Mouse (Mus musculus) limb, embryonic 11.5 days (tissue): Measurements from ENCODE around the gene Kcna6. TPM values are rescaled to one million over a fixed set of nuclear protein-coding genes. Genes with fewer than 3 reads are reported as not detected.

Source experiments
- ATAC-seq: fragments of 200-750 bp; cut with Nextera tagmentation; 2 replicates; pipeline ENCODE4 v1.8.0; 2017; ENCODE audit warnings: low read depth; ENCODE audit not compliant: insufficient number of reproducible peaks, low FRiP score, low TSS enrichment
- DNase-seq: peaks from one replicate; pipeline ENCODE4 v3.0.0-alpha.2; 2015; ENCODE audit warnings: low spot score
- H3K27ac ChIP-seq: fragments of 300-500 bp; sonication (generic); replicated peaks from 2 replicates; pipeline ENCODE4 v1.5.1; 2014; ENCODE audit warnings: low read depth, mild to moderate bottlenecking, low read length
- H3K27me3 ChIP-seq: fragments of 300-500 bp; sonication (generic); 2 replicates; pipeline ENCODE4 v1.6.1; 2014; ENCODE audit warnings: mild to moderate bottlenecking, low read length, mixed read lengths; ENCODE audit not compliant: control insufficient read depth, insufficient read depth
- H3K36me3 ChIP-seq: fragments of 300-500 bp; sonication (generic); 2 replicates; pipeline ENCODE4 v1.6.1; 2014; ENCODE audit warnings: mild to moderate bottlenecking, low read length, moderate library complexity, mixed read lengths; ENCODE audit not compliant: control insufficient read depth, insufficient read depth
- H3K4me1 ChIP-seq: fragments of 300-500 bp; sonication (generic); 2 replicates; pipeline ENCODE4 v1.6.1; 2014; ENCODE audit warnings: low read length, mixed read lengths; ENCODE audit not compliant: control insufficient read depth, insufficient read depth
- H3K4me2 ChIP-seq: fragments of 300-500 bp; sonication (generic); 2 replicates; pipeline ENCODE4 v1.6.1; 2014; ENCODE audit warnings: low read depth, mild to moderate bottlenecking, moderate library complexity; ENCODE audit not compliant: severe bottlenecking
- H3K4me3 ChIP-seq: fragments of 300-500 bp; sonication (generic); 2 replicates; pipeline ENCODE4 v1.5.1; 2014; ENCODE audit warnings: low read depth, low read length
- H3K9ac ChIP-seq: fragments of 300-500 bp; sonication (generic); 2 replicates; pipeline ENCODE4 v1.6.1; 2014; ENCODE audit warnings: mild to moderate bottlenecking, low read length
- H3K9me3 ChIP-seq: fragments of 300-500 bp; sonication (generic); 2 replicates; pipeline ENCODE4 v1.6.1; 2016; ENCODE audit warnings: low read length; ENCODE audit not compliant: control insufficient read depth
- WGBS: fragments of 180-500 bp; shearing (Covaris S2); extraction: QIAGEN DNeasy Blood & Tissue Kit; methylation state at CpG from one replicate; pipeline ENCODE4 v1.1.7; 2014; 5-methylcytosine and 5-hydroxymethylcytosine counted together
- polyA plus RNA-seq: library from polyadenylated mRNA; unstranded; fragments of >200 nt; fragmentation: Nextera tagmentation; extraction: Ambion mirVana; gene quantifications from 2 replicates; pipeline ENCODE4 v1.2.1, GENCODE M21; 2014

Kcna6 gene
- polyA plus RNA-seq, 1 experiment from 2014 or later = 5.3 TPM

GRCm38 (mm10) chr6:126718423-126719087, 21.9 kb downstream of the Kcna6 start:
- ATAC-seq = no peak
- Histone ChIP-seq H3K4me1 (no peaks in the 10 kb centered on the region), H3K9ac (no peak overlapping the region), H3K4me3 (no peak overlapping the region), H3K4me2 (no peak overlapping the region), H3K27ac (no peak overlapping the region), H3K9me3 (no peaks in the 10 kb centered on the region), H3K27me3 (no peaks in the 10 kb centered on the region), H3K36me3 (no peaks in the 10 kb centered on the region)
- no peak for DNase-seq
- 64% methylated on average over 12 of the region's 12 CpGs for WGBS

DNA sequence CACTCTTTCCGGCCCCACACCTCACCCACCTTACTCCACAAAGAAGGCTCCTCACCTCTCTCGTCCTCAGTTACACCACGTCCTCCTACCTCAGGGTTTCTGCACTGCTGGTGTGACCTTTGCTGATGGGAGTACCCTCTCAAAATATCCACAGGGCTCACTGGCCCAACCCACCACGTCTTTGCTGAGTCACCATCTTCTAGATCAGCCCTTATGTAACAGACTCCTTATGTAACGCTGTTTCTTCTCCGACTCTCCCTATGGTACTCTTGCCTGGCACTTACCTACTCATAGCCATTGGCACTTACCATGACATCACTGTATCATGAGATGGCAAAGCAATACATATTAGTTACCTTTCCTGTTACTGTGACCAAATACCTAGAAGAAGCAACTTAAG, 27.9 kb downstream of the Kcna6 start:
- H3K36me3 ChIP-seq = no peaks in the 10 kb centered on the region
- no peaks in the 10 kb centered on the region for H3K27me3 ChIP-seq
- 84% methylated on average over 6 of the region's 6 CpGs for WGBS
- no peak overlapping the region for H3K4me3 ChIP-seq
- DNase-seq = no peak
- no peaks in the 10 kb centered on the region for H3K4me1 ChIP-seq
- H3K27ac ChIP-seq = no peak overlapping the region
- ATAC-seq = no peak
- H3K4me2 ChIP-seq = no peak overlapping the region
- H3K9ac ChIP-seq = no peak overlapping the region
- no peaks in the 10 kb centered on the region for H3K9me3 ChIP-seq

GRCm38 (mm10) chr6:126705936-126706335, 34.5 kb downstream of the Kcna6 start:
- no peak for ATAC-seq

DNA sequence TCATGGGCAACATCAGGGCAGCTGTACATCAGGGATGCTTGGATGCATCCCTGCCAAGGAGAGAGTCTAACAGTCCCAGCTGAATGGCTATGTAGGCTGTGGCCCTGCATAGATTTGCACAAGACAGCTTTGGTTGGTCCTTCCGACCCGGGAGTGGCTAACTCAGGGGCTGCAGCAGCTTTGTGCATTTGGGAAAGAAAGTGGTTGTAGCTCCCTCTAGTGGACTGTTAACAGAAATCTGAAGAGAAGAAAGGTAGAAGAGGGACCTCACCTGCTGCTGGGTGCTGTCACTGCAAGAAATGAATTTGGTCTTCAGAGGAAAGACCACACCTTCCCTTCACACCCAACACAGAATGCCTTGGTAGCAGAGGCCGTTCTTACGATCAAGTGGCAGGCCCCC, 36.0 kb downstream of the Kcna6 start:
- ATAC-seq (no peak), DNase-seq (peak; percentile 56)
- Histone ChIP-seq H3K4me1 (no peaks in the 10 kb centered on the region), H3K4me2 (no peak overlapping the region), H3K27me3 (no peaks in the 10 kb centered on the region), H3K4me3 (no peak overlapping the region), H3K27ac (no peak overlapping the region), H3K36me3 (no peaks in the 10 kb centered on the region), H3K9me3 (no peaks in the 10 kb centered on the region), H3K9ac (no peak overlapping the region)
- 30% methylated on average over 4 of the region's 4 CpGs for WGBS

More at GRCm38 (mm10) chr6:126705936-126706335, 34.5 kb downstream of the Kcna6 start:
- Histone ChIP-seq H3K4me1 (no peaks in the 10 kb centered on the region), H3K36me3 (no peaks in the 10 kb centered on the region), H3K9ac (no peak overlapping the region), H3K27me3 (no peaks in the 10 kb centered on the region), H3K27ac (no peak overlapping the region), H3K9me3 (no peaks in the 10 kb centered on the region), H3K4me2 (no peak overlapping the region), H3K4me3 (no peak overlapping the region)
- WGBS = 72% methylated on average over 6 of the region's 6 CpGs
- DNase-seq = no peak

GRCm38 (mm10) chr6:126702116-126702515, 38.4 kb downstream of the Kcna6 start:
- ATAC-seq (peak; percentile 66; the same call in 1 of the 2 replicates), DNase-seq (peak; percentile 92)
- H3K9me3 ChIP-seq = no peaks in the 10 kb centered on the region
- H3K27me3 ChIP-seq = no peaks in the 10 kb centered on the region
- H3K9ac ChIP-seq = no peak overlapping the region
- no peak overlapping the region for H3K4me3 ChIP-seq
- no peaks in the 10 kb centered on the region for H3K4me1 ChIP-seq
- no peaks in the 10 kb centered on the region for H3K36me3 ChIP-seq
- peak overlapping the region; percentile 11; the same call in 1 of the 2 replicates for H3K4me2 ChIP-seq
- WGBS = 2% methylated on average over 12 of the region's 12 CpGs
- H3K27ac ChIP-seq = no peak overlapping the region

DNA sequence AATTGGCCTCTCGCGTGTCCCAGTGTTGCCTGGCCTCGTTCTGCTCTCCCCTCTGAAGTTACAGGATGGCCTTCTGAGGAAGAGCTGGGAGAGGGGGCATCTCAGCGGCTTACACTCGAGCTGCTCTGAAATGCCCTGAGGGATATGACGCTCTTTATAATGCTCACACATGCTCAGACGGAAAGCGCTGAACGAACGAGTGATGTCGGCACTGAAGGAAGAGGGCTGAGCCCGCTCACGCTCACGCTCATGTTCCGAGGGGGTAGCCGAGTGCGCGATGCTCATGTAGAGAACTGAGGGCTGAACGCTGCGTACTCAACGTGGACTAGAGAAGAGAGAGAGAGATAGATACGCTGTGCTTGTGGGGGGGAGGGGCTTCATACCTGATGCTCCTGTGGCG, 39.3 kb downstream of the Kcna6 start:
- ATAC-seq = no peak
- 62% methylated on average over 23 of the region's 23 CpGs for WGBS
- Histone ChIP-seq H3K27me3 (no peaks in the 10 kb centered on the region), H3K4me2 (no peak overlapping the region), H3K4me3 (no peak overlapping the region), H3K9me3 (no peaks in the 10 kb centered on the region), H3K4me1 (no peaks in the 10 kb centered on the region), H3K36me3 (no peaks in the 10 kb centered on the region), H3K27ac (no peak overlapping the region), H3K9ac (no peak overlapping the region)
- no peak for DNase-seq

DNA sequence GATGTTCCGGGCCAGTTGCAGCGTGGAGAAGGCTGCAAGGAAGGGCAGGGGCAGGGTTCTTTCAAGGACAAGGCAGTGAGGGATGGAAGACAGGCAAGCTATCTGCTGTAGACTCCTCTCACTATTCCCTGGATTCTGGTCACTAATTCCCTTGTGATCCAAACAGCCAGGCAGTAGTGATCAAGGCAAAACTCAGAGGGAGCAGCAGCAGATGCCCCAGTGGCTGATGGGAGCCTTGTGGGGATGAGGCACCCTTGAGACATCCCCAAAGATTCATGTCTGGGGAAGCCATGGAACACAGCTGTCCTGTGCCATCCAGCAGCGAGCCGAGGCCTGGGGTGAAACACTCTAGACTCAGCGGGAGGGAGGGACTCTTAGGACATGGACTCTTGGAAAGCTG, 40.5 kb downstream of the Kcna6 start:
- ATAC-seq (no peak), DNase-seq (no peak)
- WGBS = 81% methylated on average over 5 of the region's 5 CpGs
- H3K9ac ChIP-seq = no peak overlapping the region
- H3K4me1 ChIP-seq = no peaks in the 10 kb centered on the region
- H3K36me3 ChIP-seq = no peaks in the 10 kb centered on the region
- H3K4me2 ChIP-seq = no peak overlapping the region
- no peaks in the 10 kb centered on the region for H3K27me3 ChIP-seq
- no peak overlapping the region for H3K4me3 ChIP-seq
- H3K9me3 ChIP-seq = no peaks in the 10 kb centered on the region
- no peak overlapping the region for H3K27ac ChIP-seq

GRCm38 (mm10) chr6:126687120-126687519, 53.4 kb downstream of the Kcna6 start:
- ATAC-seq = no peak
- no peak overlapping the region for H3K9ac ChIP-seq

GRCm38 (mm10) chr6:126685135-126685534, 55.3 kb downstream of the Kcna6 start:
- no peaks in the 10 kb centered on the region for H3K9me3 ChIP-seq
- H3K4me1 ChIP-seq = 0 out of 2 replicates have a peak, but pooled peaks cover 3% of the 10 kb centered on the region
- H3K4me3 ChIP-seq = no peak overlapping the region
- DNase-seq (no peak), ATAC-seq (no peak; the same call in 1 of the 2 replicates)
- no peaks in the 10 kb centered on the region for H3K36me3 ChIP-seq
- WGBS = 57% methylated on average over 3 of the region's 3 CpGs
- no peak overlapping the region for H3K4me2 ChIP-seq
- no peak overlapping the region for H3K27ac ChIP-seq
- H3K27me3 ChIP-seq = no peaks in the 10 kb centered on the region
- no peak overlapping the region for H3K9ac ChIP-seq

More at GRCm38 (mm10) chr6:126687120-126687519, 53.4 kb downstream of the Kcna6 start:
- no peak for DNase-seq
- Histone ChIP-seq H3K36me3 (no peaks in the 10 kb centered on the region), H3K4me3 (no peak overlapping the region), H3K4me1 (0 out of 2 replicates have a peak, but pooled peaks cover 3% of the 10 kb centered on the region), H3K9me3 (no peaks in the 10 kb centered on the region), H3K27ac (no peak overlapping the region), H3K4me2 (no peak overlapping the region), H3K27me3 (no peaks in the 10 kb centered on the region)
- 38% methylated on average over 4 of the region's 4 CpGs for WGBS
